Mouse (Mus musculus) myocyte (in vitro differentiated cells): ENCODE results near the gene Nprl2.

Source experiments
- CEBPB ChIP-seq: IDR thresholded peaks from 2 replicates; pipeline ENCODE4 v1.6.1; 2011; ENCODE audit warnings: mild to moderate bottlenecking, moderate library complexity; ENCODE audit not compliant: poor library complexity, insufficient read depth, severe bottlenecking
- E2F4 ChIP-seq: IDR thresholded peaks from one replicate; pipeline ENCODE4 v1.6.1; 2011; ENCODE audit warnings: mild to moderate bottlenecking, control low read depth, moderate library complexity; ENCODE audit not compliant: insufficient read depth
- MAX ChIP-seq: IDR thresholded peaks from one replicate; pipeline ENCODE4 v1.6.1; 2011; ENCODE audit warnings: low read depth, mild to moderate bottlenecking, control low read depth
- MYOD1 ChIP-seq, 3 experiments: IDR thresholded peaks; one replicate each; pipeline ENCODE4 v1.6.1; 2011; ENCODE audit warnings: control low read depth in 2 of 3, low read depth in 2 of 3, mild to moderate bottlenecking in 2 of 3, moderate library complexity in 1 of 3; ENCODE audit not compliant: insufficient read length in 2 of 3, control insufficient read depth in 1 of 3
- MYOG ChIP-seq, 3 experiments: IDR thresholded peaks; one replicate each; pipeline ENCODE4 v1.6.1; 2011; ENCODE audit warnings: control low read depth in 2 of 3, low read depth in 2 of 3, mild to moderate bottlenecking in 2 of 3; ENCODE audit not compliant: insufficient read length in 2 of 3, control insufficient read depth in 1 of 3, insufficient read depth in 1 of 3
- POLR2A ChIP-seq: IDR thresholded peaks from one replicate; pipeline ENCODE4 v1.6.1; 2011; ENCODE audit warnings: low read depth, mild to moderate bottlenecking, control low read depth, moderate library complexity; ENCODE audit not compliant: insufficient read length
- POLR2AphosphoS2 ChIP-seq: IDR thresholded peaks from one replicate; pipeline ENCODE4 v1.6.1; 2011; ENCODE audit warnings: low read depth, control low read depth; ENCODE audit not compliant: insufficient read length
- REST ChIP-seq: IDR thresholded peaks from one replicate; pipeline ENCODE4 v1.6.1; 2011; ENCODE audit warnings: mild to moderate bottlenecking, control low read depth, moderate library complexity; ENCODE audit not compliant: insufficient read depth, insufficient read length
- TCF12 ChIP-seq: IDR thresholded peaks from one replicate; pipeline ENCODE4 v1.6.1; 2011; ENCODE audit warnings: mild to moderate bottlenecking, control low read depth; ENCODE audit not compliant: poor library complexity, insufficient read depth, severe bottlenecking
- TCF3 ChIP-seq: IDR thresholded peaks from one replicate; pipeline ENCODE4 v1.6.1; 2011; ENCODE audit warnings: low read depth, control low read depth; ENCODE audit not compliant: insufficient read length
- USF1 ChIP-seq: IDR thresholded peaks from one replicate; pipeline ENCODE4 v1.6.1; 2011; ENCODE audit warnings: low read depth, mild to moderate bottlenecking, control low read depth, moderate library complexity

DNA sequence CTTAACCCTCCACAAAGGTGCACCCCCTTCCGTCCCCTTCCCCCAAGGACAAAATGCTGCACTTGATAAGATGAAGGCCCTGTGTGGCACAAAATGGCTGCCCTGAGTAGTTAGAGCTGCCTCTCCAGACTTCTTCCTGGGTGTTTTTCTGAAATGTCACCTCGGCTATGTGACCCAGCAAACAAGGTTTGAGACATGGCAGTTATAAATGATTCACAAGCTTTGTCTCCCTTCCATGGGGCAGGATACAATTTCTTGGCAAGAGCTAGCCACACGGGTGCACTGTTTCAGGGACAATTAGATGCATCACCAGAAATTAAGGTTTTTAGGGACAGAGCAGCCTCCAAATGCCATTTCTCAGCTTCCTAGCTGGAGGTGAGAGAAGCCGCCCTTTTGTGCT is 1.6 kb upstream of the Nprl2 start:
- TF ChIP-seq REST (no peak), POLR2AphosphoS2 (no peak), POLR2A (no peak), TCF12 (no peak), USF1 (no peak), MAX (no peak), MYOG (IDR thresholded peaks at IDR 0.05; ENCODE audit: control insufficient read depth in 1 of 3, insufficient read depth in 1 of 3, insufficient read length in 2 of 3, low read depth in 2 of 3) (no peak), MYOD1 (IDR thresholded peaks at IDR 0.05; ENCODE audit: control insufficient read depth in 1 of 3, insufficient read length in 2 of 3, low read depth in 2 of 3) (no peak), CEBPB (no peak), E2F4 (no peak), TCF3 (no peak)
